Mouse (Mus musculus) ovary, postnatal 10 days (tissue): ENCODE measurements around the gene Wfdc11.
"Not testable (repeated sequence)": the region's sequence is repeated elsewhere in the genome, so short reads cannot be mapped to it uniquely, and the experiment has no call there.

Experiments used
- DNase-seq: peaks from one replicate; pipeline ENCODE4 v3.0.0; 2022; ENCODE audit warnings: low spot score

The Wfdc11 gene

DNA sequence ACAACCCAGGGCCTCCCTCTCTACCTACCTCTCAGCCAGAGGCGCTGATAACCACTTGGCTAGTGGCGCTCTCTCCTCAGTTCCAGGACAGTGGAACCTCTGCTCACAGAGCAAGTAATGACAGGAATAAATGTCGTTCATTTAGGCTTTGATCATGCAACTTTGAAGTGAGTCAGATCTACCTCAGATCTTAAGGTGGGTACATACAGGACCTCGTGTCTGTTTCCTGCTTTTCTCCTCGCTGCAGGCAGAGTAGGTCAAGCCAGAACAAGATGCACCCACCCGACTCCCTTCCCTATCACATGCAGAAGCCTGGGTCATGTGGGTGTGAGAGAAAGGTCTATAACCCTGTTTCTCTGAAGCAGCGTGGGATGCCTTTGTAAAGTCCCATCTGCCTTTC is at the start of gene Wfdc11:
Gene Wfdc11 (minus strand): TSS at position 101 of the 400 bp plus-strand sequence.
- no peak for DNase-seq

DNA sequence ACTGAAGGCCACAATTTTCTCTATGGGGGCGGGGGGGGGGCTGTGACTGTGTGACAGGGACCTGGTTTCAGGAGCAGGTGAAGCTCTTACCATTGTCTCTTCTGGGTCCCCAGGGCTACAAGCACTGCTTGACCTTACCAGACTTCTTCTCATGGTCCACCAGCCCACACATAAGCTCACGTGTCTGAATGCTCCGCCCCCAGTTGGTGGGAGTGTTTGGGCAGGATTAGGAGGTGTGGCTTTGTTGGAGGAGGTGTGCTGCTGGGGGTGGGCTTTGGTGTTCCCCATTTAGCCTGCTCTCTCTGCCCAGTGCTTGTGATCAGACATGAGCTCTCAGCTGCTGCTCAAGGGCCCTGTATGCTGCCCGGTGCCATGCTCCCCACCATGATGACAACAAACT is 49.4 kb upstream of the Wfdc11 start:
- DNase-seq = no peak

DNA sequence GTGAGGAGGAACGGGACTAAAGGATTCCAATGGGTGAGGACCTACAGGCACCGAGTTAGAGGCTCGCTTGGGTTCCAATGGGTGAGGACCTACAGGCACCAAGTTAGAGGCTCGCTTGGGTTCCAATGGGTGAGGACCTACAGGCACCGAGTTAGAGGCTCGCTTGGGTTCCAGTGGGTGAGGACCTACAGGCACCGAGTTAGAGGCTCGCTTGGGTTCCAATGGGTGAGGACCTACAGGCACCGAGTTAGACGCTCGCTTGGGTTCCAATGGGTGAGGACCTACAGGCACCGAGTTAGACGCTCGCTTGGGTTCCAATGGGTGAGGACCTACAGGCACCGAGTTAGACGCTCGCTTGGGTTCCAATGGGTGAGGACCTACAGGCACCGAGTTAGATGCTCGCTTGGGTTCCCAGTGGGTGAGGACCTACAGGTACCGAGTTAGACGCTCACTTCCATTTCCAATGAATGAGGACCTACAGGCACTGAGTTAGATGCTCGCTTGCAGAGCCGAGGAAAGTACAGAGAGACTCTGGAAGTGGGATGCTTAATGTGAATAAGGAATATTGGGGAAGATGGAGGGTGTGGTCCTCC is 42.4 kb upstream of the Wfdc11 start:
- not testable (repeated sequence) for DNase-seq

DNA sequence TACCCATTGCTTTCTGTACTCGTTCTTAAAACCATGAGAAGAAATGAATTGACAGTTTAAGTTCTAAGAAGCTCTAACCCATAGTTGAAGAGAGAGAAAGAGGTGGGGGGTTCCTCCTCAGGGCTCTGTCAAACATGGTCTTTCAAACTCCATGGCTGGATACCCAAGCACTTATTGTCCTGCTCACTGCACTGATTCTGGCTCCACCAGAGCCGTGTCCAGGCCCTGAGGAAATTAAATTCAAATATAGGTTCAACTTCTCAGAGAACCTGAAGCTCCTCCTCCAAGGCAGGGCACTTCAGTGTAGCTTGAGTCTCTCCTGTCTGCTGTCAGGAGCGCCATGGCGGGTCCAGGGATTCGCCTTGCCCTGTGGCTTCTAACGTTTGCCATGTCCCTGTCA is 41.1 kb upstream of the Wfdc11 start, which contains the start of gene Spint5:
Gene Spint5 (plus strand): TSS at position 301 of the 400 bp plus-strand sequence.
- no peak for DNase-seq

DNA sequence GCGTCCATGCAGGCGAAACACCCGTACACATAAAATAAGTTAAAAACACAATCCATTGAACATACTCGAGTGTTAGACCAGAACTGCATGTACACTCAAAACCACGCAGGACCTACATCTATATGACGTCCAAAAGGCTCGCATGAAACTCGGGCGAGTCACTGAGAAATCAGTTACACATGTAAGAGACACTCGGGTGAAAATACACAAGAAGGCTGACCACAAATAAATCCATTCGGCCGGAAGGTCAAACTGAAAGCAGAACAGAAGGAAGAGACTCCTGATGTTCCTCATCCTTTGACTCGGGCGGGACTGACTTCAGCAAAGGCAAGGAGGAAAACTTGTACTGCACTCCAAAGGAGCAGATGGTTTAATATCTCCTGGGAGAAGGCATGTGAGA is 32.1 kb upstream of the Wfdc11 start:
- DNase-seq = no peak

DNA sequence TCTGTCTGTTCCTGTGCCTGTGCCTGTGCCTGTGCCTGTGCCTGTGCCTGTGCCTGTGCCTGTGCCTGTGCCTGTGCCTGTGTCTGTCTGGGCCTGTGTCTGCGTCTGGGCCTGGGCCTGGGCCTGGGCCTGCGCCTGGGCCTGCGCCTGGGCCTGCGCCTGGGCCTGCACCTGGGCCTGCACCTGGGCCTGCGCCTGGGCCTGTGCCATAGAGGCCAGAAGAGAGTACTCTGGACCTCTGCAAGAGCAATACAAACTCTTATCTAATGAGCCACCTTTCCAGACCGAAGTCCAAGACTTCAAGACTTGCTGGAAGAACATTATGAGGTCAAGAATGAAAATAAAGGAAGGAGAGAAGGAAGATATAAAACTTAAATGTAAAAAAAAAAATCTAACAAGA is 31.4 kb upstream of the Wfdc11 start:
- no peak for DNase-seq

DNA sequence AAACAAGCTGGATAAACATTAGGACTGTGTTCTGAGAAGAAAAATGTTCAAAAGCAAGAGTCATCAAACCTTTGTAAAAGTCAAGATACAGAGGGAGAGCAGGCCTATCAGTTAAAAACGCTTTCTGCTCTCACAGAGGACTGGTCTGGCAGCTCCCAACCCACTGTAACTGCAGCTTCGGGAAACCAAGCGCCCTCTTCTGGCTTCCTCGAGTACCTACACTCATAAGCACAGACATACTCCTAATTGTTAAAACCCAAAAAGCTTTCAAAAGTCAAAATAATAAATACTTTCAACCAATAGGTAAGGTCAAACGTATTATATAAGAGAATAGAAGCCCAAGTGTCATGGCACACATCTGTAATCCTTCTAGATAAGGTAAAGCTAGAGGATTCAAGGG is 30.3 kb upstream of the Wfdc11 start:
- DNase-seq = no peak

DNA sequence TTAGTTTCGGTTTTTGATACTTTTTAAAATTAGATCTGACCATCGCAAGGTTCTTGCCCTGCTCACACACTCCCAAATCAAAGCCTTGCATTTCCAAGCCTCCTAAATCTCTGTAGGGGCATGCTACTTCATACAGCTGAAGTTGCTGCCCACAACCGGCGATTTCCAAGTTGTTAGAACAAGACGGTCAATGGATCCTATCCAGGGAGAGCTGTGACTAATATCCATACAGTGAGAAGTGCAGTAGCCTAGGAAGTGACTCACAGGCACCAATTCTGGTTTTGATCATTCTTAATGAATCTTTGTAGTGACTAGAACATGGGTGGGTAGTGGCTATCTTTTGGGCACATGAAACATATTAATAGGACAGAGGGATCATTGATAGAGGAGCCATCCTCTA is 27.9 kb upstream of the Wfdc11 start:
- DNase-seq = no peak

DNA sequence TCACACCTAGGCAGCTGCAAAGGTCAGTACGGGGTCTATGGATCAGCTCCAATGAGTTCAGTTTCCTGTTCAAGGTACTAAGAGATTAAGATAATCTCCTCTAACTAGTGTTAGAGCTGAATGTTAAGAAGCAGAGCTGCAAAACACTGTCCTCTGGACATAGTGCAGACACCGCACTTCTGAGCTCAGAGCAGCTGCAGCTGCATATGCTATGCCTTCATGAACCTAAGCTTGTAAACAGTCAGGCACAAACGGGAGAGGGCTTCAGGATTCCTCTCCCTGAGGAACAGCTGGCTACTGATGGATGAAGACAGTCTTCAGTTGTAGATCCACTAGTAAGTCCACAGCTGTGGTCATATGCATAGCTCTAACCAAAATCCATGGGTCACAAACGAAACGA is 27.1 kb upstream of the Wfdc11 start:
- DNase-seq = no peak

DNA sequence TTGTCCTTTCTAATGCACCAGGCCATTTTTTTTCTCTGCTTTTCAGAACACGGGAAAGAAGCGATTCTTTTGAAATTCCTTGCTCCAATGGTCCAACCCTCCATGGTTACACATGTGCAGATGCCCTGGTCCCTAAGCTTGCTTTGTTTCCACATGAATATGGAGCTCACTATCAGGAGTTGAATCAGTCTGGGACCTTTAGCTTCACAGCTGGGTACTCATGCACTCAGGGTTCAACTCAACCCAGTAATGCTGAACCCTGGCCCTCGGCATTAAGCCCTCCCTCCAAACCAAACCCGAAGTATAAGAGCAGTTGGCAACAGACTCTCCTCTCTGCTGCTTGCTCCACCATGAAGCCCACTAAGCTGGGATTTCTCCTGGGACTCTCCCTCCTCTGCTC is 24.3 kb upstream of the Wfdc11 start, which contains the start of gene Spint4:
Gene Spint4 (plus strand): TSS at position 301 of the 400 bp plus-strand sequence.
- no peak for DNase-seq

DNA sequence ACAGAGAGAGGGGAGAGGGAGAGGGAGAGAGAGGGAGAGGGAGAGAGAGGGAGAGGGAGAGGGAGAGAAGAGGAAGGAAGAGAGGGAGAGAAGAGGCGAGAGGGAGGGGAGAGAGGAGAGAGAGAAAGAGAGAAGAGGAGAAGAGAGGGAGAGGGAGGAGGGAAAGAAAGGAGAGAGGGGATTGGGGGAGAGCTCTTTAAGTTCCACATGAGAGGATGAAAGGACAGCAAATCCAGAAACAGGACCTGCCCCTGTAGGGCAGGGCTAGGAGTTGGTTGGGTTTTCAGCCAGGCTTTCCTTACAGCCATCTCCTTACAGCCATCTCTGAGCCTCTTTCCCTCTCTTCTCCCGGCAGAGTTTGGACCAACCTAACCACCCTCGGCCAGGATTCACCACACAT is 10.9 kb upstream of the Wfdc11 start, which contains the start of gene Wfdc13:
Gene Wfdc13 (plus strand): TSS at position 301 of the 400 bp plus-strand sequence.
- no peak for DNase-seq

DNA sequence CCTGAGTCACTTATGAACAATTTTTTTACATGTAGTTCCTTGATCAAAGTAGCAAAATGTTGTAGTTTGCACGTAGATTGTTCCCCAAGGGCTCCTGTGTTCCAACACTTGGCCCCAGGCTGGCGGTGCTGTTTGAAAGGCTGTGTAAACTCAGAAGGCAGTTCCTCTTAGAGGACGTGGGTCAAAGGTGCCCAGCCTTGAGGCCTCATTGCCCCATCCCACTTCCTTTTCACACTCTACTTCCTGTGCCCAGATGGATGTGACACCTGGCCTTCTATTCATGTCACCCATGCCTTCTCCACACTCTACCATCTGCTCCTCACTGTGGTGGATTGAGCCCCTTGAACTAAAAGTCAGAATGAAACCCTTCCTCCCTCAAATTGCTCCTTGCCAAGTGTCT is 6.0 kb upstream of the Wfdc11 start:
- no peak for DNase-seq

DNA sequence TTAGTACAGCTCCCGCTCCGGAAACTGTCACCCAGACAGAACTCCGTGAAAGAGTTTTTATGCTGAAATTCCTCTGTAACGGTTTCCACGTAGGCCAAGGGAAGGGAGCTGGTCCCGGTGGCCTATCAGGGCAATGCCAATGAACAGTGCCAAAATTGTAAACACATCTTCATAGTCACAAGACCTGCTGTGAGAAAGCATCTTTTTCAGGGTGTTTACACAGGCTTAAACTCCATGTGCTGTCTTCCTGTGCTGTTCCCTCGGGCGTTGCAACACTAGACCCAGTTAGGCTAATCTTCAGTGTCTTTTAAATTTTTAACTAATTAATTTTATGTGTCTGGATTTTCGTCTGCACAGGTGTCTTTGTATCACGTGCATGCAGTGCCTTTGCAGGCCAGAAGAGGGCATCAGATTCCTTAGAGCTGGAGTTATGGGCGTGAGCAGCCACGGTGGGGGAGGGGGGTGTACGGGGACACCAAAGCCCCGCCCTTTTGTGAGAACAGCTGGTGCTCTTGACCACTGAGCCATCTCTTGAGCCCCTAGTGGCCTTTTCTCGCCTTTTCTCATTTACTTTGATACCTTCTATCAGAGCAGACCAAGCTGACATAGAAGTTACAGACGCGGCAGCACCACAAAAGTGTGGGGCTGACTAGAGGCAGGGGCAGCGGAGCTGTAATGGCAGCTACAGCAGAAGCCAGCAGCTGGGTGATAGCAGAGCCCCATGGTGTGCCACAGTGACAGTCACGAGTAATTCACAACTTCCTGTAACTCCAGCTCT is 5.2 kb upstream of the Wfdc11 start:
- DNase-seq = peak; percentile 26

DNA sequence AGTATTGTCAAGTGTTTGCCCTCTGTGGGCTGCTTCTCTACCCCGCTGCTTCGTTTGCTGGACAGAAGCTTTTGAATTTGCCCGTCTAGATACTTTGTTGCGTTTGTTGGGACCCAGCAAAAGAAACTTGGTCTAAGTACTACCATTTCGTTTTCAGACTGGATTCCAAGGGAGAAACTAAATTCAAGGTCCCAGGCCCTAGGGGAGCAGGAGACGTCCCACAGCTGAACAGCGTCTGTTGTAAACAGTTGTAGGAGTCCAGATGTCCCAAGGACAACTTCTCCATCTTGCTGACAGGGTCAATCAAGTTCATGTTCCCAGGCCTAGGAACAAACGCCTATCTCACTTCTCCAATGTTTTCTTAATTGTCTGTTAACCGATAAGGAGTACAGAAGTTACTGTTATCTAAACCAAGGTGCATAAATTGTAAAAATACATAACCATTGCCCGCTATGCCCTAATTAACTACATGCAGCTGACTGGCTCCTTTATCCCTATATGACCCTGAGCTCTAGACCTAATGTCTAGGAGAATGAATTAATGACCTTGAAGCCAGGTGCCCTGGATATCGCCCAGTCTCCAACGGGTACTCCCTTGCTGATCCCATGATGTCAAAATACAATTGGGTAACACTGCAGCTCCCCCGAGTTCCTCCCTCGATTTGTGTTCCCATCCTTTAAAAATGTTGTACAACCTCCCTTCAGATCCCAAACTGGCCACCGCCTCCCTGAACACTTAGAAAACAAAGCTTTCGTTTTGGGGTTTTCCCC is 3.2 kb upstream of the Wfdc11 start:
- DNase-seq = no peak

DNA sequence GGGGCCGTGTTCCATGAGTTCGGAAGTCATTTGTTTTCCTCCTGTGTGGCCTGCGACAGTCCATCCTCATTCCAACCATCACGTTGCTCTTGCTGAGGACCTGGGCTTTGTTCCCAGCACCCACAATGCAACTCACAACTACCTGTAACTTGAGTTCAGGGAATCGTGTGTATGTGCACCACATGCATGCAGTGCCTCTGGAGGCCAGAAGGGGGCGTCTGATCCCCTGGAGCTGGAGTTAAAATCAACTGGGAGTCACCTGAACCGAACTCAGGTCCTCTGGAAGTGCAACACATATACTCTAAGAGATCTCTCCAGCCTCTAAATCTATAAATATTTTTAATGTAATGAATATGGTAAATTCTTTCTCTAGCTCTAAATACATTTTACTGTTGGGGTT is 2.2 kb upstream of the Wfdc11 start:
- no peak for DNase-seq

DNA sequence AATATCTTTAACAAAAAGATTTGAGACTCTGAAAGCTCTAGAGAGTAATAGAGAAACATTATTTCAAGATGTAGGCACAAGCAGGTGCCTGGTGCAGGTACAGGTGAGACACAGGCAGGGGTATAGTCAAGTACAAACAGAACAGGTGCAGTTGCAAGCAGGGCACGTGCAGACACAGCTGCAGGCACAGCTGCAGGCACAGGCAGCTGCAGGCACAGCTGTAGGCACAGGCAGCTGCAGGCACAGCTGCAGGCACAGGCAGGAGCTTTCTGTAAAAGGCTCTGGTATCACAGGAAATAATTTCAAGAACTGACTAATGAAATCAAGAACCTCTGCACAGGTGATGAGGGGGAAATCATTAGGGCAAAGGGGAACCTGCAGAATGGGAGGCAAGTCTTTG is 2.9 kb downstream of the Wfdc11 start:
- DNase-seq = no peak

DNA sequence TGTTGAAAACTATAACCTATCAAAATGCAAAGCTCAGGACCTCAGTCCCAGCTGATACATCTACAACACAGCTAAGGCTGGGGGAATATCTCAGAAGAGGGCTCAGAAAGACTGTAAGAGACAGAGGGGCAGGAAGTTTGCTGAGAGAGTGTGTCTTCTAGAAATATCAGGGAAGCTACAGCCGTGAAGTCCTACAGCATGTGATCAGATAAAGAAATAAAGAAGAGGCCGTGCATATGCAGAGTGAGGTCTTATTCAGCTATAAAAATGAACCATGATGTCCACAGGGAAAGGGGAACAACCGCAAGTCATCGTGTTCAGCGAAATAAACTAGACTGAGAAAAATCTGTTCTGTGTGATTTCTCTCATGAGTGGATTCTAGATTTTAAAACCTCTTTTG is 3.6 kb downstream of the Wfdc11 start:
- no peak for DNase-seq

DNA sequence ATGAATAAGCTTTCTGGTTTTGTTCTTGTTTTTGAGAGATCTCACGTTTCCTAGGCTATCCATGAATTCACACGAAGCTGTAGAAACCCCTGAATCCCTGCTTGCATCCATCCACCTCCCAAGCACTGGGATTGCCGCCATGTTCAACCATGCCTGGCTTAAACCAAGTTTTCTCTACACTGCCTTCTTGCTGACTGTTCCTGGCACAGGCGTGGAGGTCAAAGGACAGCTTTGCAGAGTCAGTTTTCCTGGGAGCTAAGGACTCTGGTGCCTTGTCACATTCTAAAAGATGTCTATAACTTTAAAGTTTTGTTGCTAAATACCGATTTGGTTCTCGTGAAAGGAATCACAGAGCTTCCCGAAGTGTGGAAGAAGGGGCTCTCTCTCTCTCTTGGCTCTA is 9.0 kb downstream of the Wfdc11 start:
- no peak for DNase-seq

DNA sequence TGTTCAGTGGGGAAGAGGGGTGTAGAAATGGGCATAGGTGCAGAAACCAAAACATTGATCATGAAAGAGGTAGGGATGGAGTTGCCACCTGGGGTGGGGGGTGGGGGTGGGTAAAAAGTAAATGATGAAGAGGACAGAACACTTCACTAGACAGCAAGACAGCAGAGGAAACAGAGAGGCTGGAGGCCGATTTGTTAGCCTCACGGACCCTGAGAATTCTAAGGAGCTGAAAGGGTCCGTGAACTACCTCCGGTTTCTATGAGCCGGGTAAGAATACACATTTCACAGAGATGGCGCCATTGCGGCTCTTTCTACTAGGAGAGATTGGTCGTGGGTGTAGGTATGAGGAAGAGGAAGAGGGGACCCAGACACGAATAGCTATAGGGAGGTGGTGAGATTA is 17.4 kb downstream of the Wfdc11 start, which contains the start of gene Wfdc9:
Gene Wfdc9 (minus strand): TSS at position 101 of the 400 bp plus-strand sequence.
- no peak for DNase-seq

DNA sequence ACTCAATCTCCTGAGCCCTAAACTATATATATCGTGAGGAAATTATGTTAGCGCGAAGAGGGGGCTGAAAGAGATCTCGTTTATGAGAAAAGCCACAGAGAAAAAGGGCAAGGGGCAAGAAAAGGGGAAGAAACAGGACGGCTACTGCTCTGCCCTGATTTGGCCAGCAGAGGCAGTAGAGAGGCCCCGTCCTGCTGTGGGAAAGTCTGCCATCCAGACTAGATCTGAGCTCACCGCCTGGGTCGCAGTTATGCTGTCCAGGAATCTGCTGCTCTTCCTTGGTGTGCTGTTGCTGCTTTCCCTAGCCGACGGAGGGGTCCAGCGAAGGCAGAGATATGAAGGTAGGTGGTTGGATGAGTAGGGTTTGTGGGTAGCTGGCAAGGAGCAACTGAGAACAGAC is 18.0 kb downstream of the Wfdc11 start, which contains the start of gene Wfdc10:
Gene Wfdc10 (plus strand): TSS at position 189 of the 400 bp plus-strand sequence.
- DNase-seq = no peak

DNA sequence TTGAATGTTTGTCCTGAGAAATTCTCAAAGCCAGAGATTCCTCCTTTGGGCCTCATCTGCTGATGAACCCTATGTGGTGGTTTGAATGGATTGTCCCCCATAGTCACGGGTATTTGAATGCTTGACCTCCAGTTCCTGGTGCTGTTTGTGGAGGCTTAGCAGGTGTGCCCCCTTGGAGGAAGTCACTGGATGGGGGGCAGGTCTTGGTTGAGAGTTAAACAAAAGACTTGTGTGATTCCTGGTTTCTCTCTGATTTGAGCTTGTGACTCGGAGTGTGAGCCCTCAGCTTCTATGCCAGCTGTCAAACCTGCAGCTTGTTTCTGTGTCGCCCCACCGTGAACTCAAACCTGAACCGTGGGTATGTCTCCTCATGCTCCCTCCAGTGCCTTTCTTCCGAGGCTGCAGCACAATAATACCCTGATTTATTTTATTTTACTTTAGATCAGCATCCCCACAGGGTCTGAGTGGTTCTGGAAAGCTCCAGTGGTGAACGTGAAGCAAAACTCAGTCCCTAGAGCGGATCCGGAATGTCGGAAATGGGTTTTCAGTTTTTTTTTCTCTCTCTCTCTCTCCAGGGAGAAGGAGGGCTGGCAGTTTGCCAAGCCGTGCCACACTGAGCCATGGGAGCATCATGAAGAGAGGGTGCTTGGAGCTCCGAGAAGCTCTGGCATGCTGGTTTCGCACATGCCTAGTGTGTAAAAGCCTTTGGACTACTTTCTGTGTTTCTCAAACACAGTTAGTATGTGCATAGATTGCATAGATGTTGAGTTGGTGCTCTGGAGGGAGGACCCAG is 31.8 kb downstream of the Wfdc11 start:
- no peak for DNase-seq

DNA sequence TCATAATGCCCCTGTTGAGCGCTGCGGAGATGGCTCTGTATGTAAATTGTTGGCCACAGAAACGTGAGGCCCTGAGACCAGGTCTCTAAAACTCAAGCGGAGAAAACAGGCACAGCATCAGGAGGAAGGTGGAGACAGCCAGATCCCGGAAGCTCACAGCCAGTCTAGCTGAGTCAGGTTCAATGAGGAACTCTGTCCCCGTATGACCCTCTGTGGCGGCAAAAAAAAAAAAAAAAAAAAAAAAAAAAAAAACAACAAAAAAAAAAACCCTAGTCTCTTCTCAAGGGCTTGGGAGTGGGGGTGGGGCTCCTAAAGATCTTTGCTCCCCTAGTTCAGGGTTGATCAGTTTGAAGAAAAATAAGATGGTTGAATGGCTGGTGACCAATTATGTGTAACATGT is 32.8 kb downstream of the Wfdc11 start:
- DNase-seq = no peak
